Mouse (Mus musculus) stomach, postnatal 0 days (tissue): ENCODE measurements at regions not wholly inside any gene's neighbourhood (a gene's known extent, or its start where the extent isn't known, plus 50 kb on each side); places are given as distances from the start of the nearest gene placed in this dataset.

Experiments used
- CTCF ChIP-seq: IDR thresholded peaks from 2 replicates; pipeline ENCODE4 v1.5.1; 2016; ENCODE audit warnings: antibody characterized with exemption, low read depth, mild to moderate bottlenecking, moderate library complexity
- EP300 ChIP-seq: optimal IDR thresholded peaks from 2 replicates; pipeline ENCODE3; 2016; ENCODE audit warnings: antibody characterized with exemption

DNA sequence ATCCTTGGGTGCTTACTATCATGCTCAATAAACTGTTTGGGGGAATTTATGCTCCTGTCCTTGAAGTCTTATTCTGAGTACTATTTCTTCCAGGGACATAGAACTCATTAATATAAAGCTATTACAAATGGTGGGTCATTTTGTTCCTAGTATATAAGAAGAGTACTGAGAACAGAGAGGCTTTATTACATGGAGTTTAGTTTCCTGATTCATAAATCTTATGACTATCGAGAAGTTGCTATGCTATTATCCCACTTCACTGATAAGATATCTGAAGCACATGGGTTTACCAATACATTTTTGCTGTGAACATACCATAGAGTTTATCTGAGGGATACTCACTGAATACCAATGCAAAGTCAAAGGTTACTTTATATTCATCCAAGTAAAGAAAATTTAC is 399.5 kb downstream of the Osr1 start:
- TF ChIP-seq CTCF (no peak), EP300 (no peak)
